Mouse (Mus musculus): Measurements from ENCODE around the gene Hmgb2.

- TF ChIP-seq POLR2A (IDR thresholded peaks at IDR 0.05; ENCODE audit: extremely low read depth, insufficient read depth, low read length) (no peak), CTCF (IDR thresholded peaks at IDR 0.05; ENCODE audit: extremely low read depth, insufficient read depth, low read length) (no peak)
These were observed 24.5 kb downstream of the Hmgb2 start for GRCm38 (mm10) chr8:57536167-57536566.

Data from cortical plate, adult 2 months (tissue).